Mouse (Mus musculus): ENCODE data around the gene Slc1a2. TPM values are rescaled to one million over a fixed set of nuclear protein-coding genes. Genes with fewer than 3 reads are reported as not detected.

The Slc1a2 gene
- total and polyA plus RNA-seq, 3 experiments: 1.3 to 1.6 (median 1.3) TPM

DNA sequence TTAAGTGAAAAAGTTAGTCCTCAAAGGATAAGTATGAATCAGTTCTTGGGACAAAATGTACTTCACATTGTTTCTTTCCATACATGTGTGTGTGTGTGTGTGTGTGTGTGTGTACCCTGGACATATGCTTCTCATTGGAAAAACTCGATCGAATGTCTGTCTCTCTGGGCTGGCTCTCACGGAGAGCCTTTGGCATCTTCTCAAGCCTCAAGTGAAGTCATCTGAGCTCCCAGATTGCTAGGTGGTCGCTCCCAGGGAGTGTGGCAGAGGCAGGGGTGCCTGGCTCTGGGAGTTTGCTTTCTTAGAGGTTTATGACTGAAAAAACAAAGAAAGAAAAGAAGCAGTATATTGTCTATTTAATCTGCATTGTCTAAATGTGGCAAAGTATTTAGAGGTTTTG lies 36.3 kb downstream of the Slc1a2 start:
- Histone ChIP-seq H3K9ac (ENCODE audit: insufficient read depth, low read depth) (no peak overlapping the region), H3K4me2 (ENCODE audit: insufficient read depth, low read depth, poor library complexity, severe bottlenecking) (no peak overlapping the region), H3K4me1 (ENCODE audit: control insufficient read depth in 1 of 2, insufficient read depth in 2 of 2) (peaks cover 9 to 16% of the 10 kb centered on the region in 2 experiments), H3K79me2 (replicated peaks; ENCODE audit: control insufficient read depth, extremely low read depth, insufficient read depth, poor library complexity, severe bottlenecking) (no peaks in the 10 kb centered on the region), H3K9me3 (replicated peaks; ENCODE audit: low read length) (no peaks in the 10 kb centered on the region), H3K36me3 (replicated peaks in 1 of 2; ENCODE audit: control insufficient read depth in 1 of 2, insufficient read depth in 1 of 2, low read length in 1 of 2) (no peaks in the 10 kb centered on the region), H3K27me3 (replicated peaks) (peaks cover 2% of the 10 kb centered on the region), H3K4me3 (replicated peaks in 1 of 3; ENCODE audit: low read depth in 2 of 3, low read length in 2 of 3, poor library complexity in 1 of 3) (no peak overlapping the region), H3K27ac (ENCODE audit: insufficient read depth, low read depth) (no peak overlapping the region)
- no peak for DNase-seq (ENCODE audit: extremely low read depth)
- in situ Hi-C loops (cut with MboI; ENCODE audit: low pct_ligation_motif_present, low pct_unique_long_range_greater_than_20kb, low sequenced_read_pairs): loop anchor here (5.0 kb wide), 1 partner anchor 98 kb away; no protein-coding TSS in a partner anchor
- TF ChIP-seq BHLHE40 (IDR thresholded peaks at IDR 0.05; ENCODE audit: low read depth, low read length) (no peak), TCF12 (IDR thresholded peaks at IDR 0.05; ENCODE audit: low read depth, low read length) (no peak), RCOR1 (conservative IDR thresholded peaks at IDR 0.05; ENCODE audit: low read depth, low read length) (no peak), NELFE (IDR thresholded peaks at IDR 0.05; ENCODE audit: low read depth, low read length) (no peak), E2F4 (IDR thresholded peaks at IDR 0.05; ENCODE audit: insufficient replicate concordance, low read depth, low read length) (no peak), CHD2 (IDR thresholded peaks at IDR 0.05; ENCODE audit: low read length) (no peak), JUND (conservative IDR thresholded peaks at IDR 0.05; ENCODE audit: low read depth, low read length) (no peak), POLR2AphosphoS2 (IDR thresholded peaks at IDR 0.05; ENCODE audit: low read depth, low read length) (no peak), MXI1 (IDR thresholded peaks at IDR 0.05; ENCODE audit: low read depth, low read length) (no peak), MYC (IDR thresholded peaks at IDR 0.05; ENCODE audit: low read depth, low read length) (no peak), MAX (IDR thresholded peaks at IDR 0.05; ENCODE audit: low read length) (no peak), ZNF384 (IDR thresholded peaks at IDR 0.05; ENCODE audit: low read depth, low read length) (no peak), ZC3H11A (IDR thresholded peaks at IDR 0.05; ENCODE audit: low read depth, low read length) (no peak), SMC3 (IDR thresholded peaks at IDR 0.05; ENCODE audit: low read depth, low read length) (no peak), MAFK (IDR thresholded peaks at IDR 0.05; ENCODE audit: insufficient replicate concordance, low read length) (no peak), CTCF (conservative IDR thresholded peaks at IDR 0.05 in 1 of 2, IDR thresholded peaks at IDR 0.05 in 1 of 2; ENCODE audit: low read depth in 2 of 2, low read length in 2 of 2) (no peak)
- dilution Hi-C loops (cut with MboI; ENCODE audit: extremely low pct_ligation_motif_present, extremely low pct_unique_long_range_greater_than_20kb, low sequenced_read_pairs): no loop called here

DNA sequence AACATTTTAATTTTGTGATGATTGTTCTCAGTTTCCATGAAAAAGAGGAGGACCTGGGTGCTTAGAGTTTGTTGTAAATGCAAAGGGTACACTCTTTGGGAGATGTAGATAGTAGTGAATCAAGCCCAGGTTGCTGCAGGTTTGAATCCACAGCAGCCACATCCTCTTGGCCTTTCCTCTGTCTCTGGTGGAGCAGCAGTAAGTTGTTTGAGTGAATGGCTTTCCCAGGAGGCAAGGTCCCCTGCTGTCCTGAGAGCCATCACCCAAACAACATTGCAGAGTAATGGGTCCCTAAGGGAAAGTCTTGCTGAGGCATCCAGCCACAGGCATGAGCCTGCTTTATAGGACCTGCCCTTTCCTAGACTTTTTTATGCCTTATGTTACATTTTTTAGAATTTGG lies 37.1 kb downstream of the Slc1a2 start:
- H3K9ac ChIP-seq (ENCODE audit: insufficient read depth, low read depth): no peak overlapping the region
- H3K4me3 ChIP-seq (replicated peaks in 1 of 3; ENCODE audit: low read depth in 2 of 3, low read length in 2 of 3, poor library complexity in 1 of 3): no peak overlapping the region
- peaks cover 2% of the 10 kb centered on the region for H3K27me3 ChIP-seq (replicated peaks)
- DNase-seq (ENCODE audit: extremely low read depth): no peak
- no peaks in the 10 kb centered on the region for H3K79me2 ChIP-seq (replicated peaks; ENCODE audit: control insufficient read depth, extremely low read depth, insufficient read depth, poor library complexity, severe bottlenecking)
- in situ Hi-C loops (cut with MboI; ENCODE audit: low pct_ligation_motif_present, low pct_unique_long_range_greater_than_20kb, low sequenced_read_pairs): loop anchor here (5.0 kb wide), 1 partner anchor 97 kb away; no protein-coding TSS in a partner anchor
- peaks cover 7 to 15% of the 10 kb centered on the region in 2 experiments for H3K4me1 ChIP-seq (ENCODE audit: control insufficient read depth in 1 of 2, insufficient read depth in 2 of 2)
- dilution Hi-C loops (cut with MboI; ENCODE audit: extremely low pct_ligation_motif_present, extremely low pct_unique_long_range_greater_than_20kb, low sequenced_read_pairs): no loop called here
- no peaks in the 10 kb centered on the region for H3K36me3 ChIP-seq (replicated peaks in 1 of 2; ENCODE audit: control insufficient read depth in 1 of 2, insufficient read depth in 1 of 2, low read length in 1 of 2)
- no peak overlapping the region for H3K4me2 ChIP-seq (ENCODE audit: insufficient read depth, low read depth, poor library complexity, severe bottlenecking)
- H3K27ac ChIP-seq (ENCODE audit: insufficient read depth, low read depth): no peak overlapping the region
- H3K9me3 ChIP-seq (replicated peaks; ENCODE audit: low read length): no peaks in the 10 kb centered on the region
- no peak for TF ChIP-seq TBP (conservative IDR thresholded peaks at IDR 0.05; ENCODE audit: low read depth, low read length)
- no peak for TF ChIP-seq GABPA (IDR thresholded peaks at IDR 0.05; ENCODE audit: insufficient replicate concordance, low read depth, low read length)
- TF ChIP-seq SMC3 (IDR thresholded peaks at IDR 0.05; ENCODE audit: low read depth, low read length): no peak
- TF ChIP-seq ZKSCAN1 (IDR thresholded peaks at IDR 0.05; ENCODE audit: borderline replicate concordance, low read depth, low read length): no peak
- TF ChIP-seq E2F4 (IDR thresholded peaks at IDR 0.05; ENCODE audit: insufficient replicate concordance, low read depth, low read length): no peak
- TF ChIP-seq TCF12 (IDR thresholded peaks at IDR 0.05; ENCODE audit: low read depth, low read length): no peak
- TF ChIP-seq MXI1 (IDR thresholded peaks at IDR 0.05; ENCODE audit: low read depth, low read length): no peak
- TF ChIP-seq MEF2A (IDR thresholded peaks at IDR 0.05; ENCODE audit: borderline replicate concordance, low read depth, low read length): no peak
- no peak for TF ChIP-seq SIN3A (IDR thresholded peaks at IDR 0.05; ENCODE audit: low read length)
- TF ChIP-seq ZMIZ1 (IDR thresholded peaks at IDR 0.05; ENCODE audit: low read depth, low read length): no peak
- no peak for TF ChIP-seq RCOR1 (conservative IDR thresholded peaks at IDR 0.05; ENCODE audit: low read depth, low read length)
- TF ChIP-seq UBTF (IDR thresholded peaks at IDR 0.05; ENCODE audit: low read depth, low read length): no peak
- no peak for TF ChIP-seq ZC3H11A (IDR thresholded peaks at IDR 0.05; ENCODE audit: low read depth, low read length)
- TF ChIP-seq NRF1 (IDR thresholded peaks at IDR 0.05; ENCODE audit: low read depth, low read length): no peak
- TF ChIP-seq MAX (IDR thresholded peaks at IDR 0.05; ENCODE audit: low read length): no peak
- TF ChIP-seq MAZ (IDR thresholded peaks at IDR 0.05; ENCODE audit: low read depth, low read length): no peak
- TF ChIP-seq CHD1 (IDR thresholded peaks at IDR 0.05; ENCODE audit: low read depth, low read length): no peak
- TF ChIP-seq HCFC1 (IDR thresholded peaks at IDR 0.05; ENCODE audit: low read depth, low read length): no peak
